Mouse (Mus musculus) cerebellum, postnatal 10 days (tissue): Measurements from ENCODE around the gene Gm20772.
"Not testable (repeated sequence)": the region's sequence is repeated elsewhere in the genome, so short reads cannot be mapped to it uniquely, and the experiment has no call there.

ENCODE experiments used
- DNase-seq, 2 experiments: peaks; one replicate each; pipeline ENCODE4 v3.0.0; 2021; ENCODE audit warnings: mixed read lengths in 2 of 2

Gm20772 gene

GRCm38 (mm10) chrY:17874441-17874840, at the start of gene Gm20772, which contains the start of gene Gm20831:
Gene Gm20772, plus strand, starts transcription at chrY:17874741.
Gene Gm20831, plus strand, starts transcription at chrY:17874741.
- DNase-seq = not testable (repeated sequence)

DNA sequence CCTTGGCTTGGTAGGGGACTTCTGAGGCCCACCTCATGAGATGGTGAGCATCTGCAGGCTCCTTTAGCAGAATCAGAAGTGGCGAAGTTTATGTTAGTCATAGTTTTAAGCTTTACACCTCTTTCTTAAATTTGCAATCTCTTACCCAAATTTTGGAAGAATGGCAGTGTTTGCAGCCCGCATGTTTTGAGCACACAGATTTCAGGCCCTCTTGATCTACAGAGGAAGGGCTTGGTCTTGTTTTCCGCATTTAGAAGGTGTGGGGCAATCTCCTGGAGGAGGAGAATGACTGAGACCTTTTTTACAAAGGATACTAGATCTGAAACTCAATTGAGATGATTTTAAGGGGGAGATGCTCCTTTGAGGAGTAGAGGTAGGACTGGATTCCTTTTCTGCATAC, 28.4 kb upstream of the Gm20772 start, which contains the start of gene Gm21904:
Gene Gm21904 (minus strand): TSS at position 101 of the 400 bp plus-strand sequence.
- DNase-seq = not testable (repeated sequence)
